Comparison of ENCODE assay signal across 13 mouse cellular contexts in genomic region chr11:58011813-58012212, GRCm38 (mm10). TPM values are rescaled to one million over a fixed set of nuclear protein-coding genes. Genes with fewer than 3 reads are reported as not detected.
DNase-seq lines count a peak whose midpoint lies in the region; ATAC-seq and TF ChIP-seq lines count a peak whose summit lies in the region.
"Had no signal": no experiment of that assay in that cellular context is flagged by ENCODE, and none has a peak within 500 bp of the region (broad histone marks: within the 10 kb centered on the region; RNA-seq: fewer than 3 reads in every experiment).

No protein-coding gene starts in this region.

- H3K9me3 ChIP-seq in heart, postnatal 0 days (replicated peaks; ENCODE audit: control insufficient read depth, low read length): no peaks in the 10 kb centered on the region
- H3K9me3 ChIP-seq in midbrain, embryonic 13.5 days: no peaks in the 10 kb centered on the region
- no peaks in the 10 kb centered on the region for H3K9me3 ChIP-seq in midbrain, embryonic 15.5 days
- no peaks in the 10 kb centered on the region for H3K9me3 ChIP-seq in limb, embryonic 13.5 days
- no peaks in the 10 kb centered on the region for H3K9me3 ChIP-seq in stomach, embryonic 16.5 days (replicated peaks; ENCODE audit: control insufficient read depth, low read length)

- 0 out of 2 replicates have a peak overlapping the region, but pooled peaks have one; percentile 4 for H3K9ac ChIP-seq in heart, postnatal 0 days (replicated peaks; ENCODE audit: low read depth, low read length)
- H3K9ac ChIP-seq in midbrain, embryonic 13.5 days (replicated peaks): no peak overlapping the region
- no peak overlapping the region for H3K9ac ChIP-seq in midbrain, embryonic 15.5 days
- H3K9ac ChIP-seq in limb, embryonic 13.5 days: no peak overlapping the region
- no peak overlapping the region for H3K9ac ChIP-seq in stomach, embryonic 16.5 days (ENCODE audit: low read length)

- 70% methylated on average over 4 of the region's 4 CpGs for WGBS in heart, postnatal 0 days
- 82% methylated on average over 4 of the region's 4 CpGs for WGBS in midbrain, embryonic 13.5 days
- 80% methylated on average over 4 of the region's 4 CpGs for WGBS in midbrain, embryonic 15.5 days
- WGBS in limb, embryonic 13.5 days: 76% methylated on average over 4 of the region's 4 CpGs
- 66% methylated on average over 4 of the region's 4 CpGs for WGBS in stomach, embryonic 16.5 days

- no peak overlapping the region for H3K27ac ChIP-seq in heart, postnatal 0 days (ENCODE audit: low read depth)
- H3K27ac ChIP-seq in midbrain, embryonic 13.5 days: no peak overlapping the region
- H3K27ac ChIP-seq in midbrain, embryonic 15.5 days: no peak overlapping the region
- no peak overlapping the region for H3K27ac ChIP-seq in limb, embryonic 13.5 days
- H3K27ac ChIP-seq in stomach, embryonic 16.5 days (ENCODE audit: low read length): no peak overlapping the region
- H3K27ac ChIP-seq: left cerebral cortex, adult 2 months had no signal

- no peak for DNase-seq in heart, postnatal 0 days (ENCODE audit: low spot score)
- DNase-seq in heart, postnatal 10 days: no peak
- DNase-seq in layer of hippocampus, postnatal 14 days (ENCODE audit: low spot score in 2 of 2): no peak
- DNase-seq: embryo, embryonic 11 days; heart, adult 2 months; kidney, adult 9 months; lung, postnatal 36 days had no signal

- peaks cover 21% of the 10 kb centered on the region for H3K4me1 ChIP-seq in heart, postnatal 0 days (ENCODE audit: control insufficient read depth, insufficient read depth)
- H3K4me1 ChIP-seq in midbrain, embryonic 13.5 days (replicated peaks): peaks cover 39% of the 10 kb centered on the region
- peaks cover 36% of the 10 kb centered on the region for H3K4me1 ChIP-seq in midbrain, embryonic 15.5 days
- peaks cover 61% of the 10 kb centered on the region for H3K4me1 ChIP-seq in limb, embryonic 13.5 days
- peaks cover 46% of the 10 kb centered on the region for H3K4me1 ChIP-seq in stomach, embryonic 16.5 days (ENCODE audit: control insufficient read depth, insufficient read depth, low read length)

- H3K4me2 ChIP-seq in heart, postnatal 0 days (ENCODE audit: low read depth, low read length): peak overlapping the region; percentile 93; the same call in 1 of the 2 replicates
- 0 out of 2 replicates have a peak overlapping the region, but pooled peaks have one; percentile 3 for H3K4me2 ChIP-seq in midbrain, embryonic 13.5 days (replicated peaks)
- H3K4me2 ChIP-seq in midbrain, embryonic 15.5 days: no peak overlapping the region
- H3K4me2 ChIP-seq in limb, embryonic 13.5 days (replicated peaks): peak overlapping the region; percentile 89; the same call in 1 of the 2 replicates
- peak overlapping the region; percentile 91; the same call in 1 of the 2 replicates for H3K4me2 ChIP-seq in stomach, embryonic 16.5 days (ENCODE audit: low read depth, low read length)

- H3K36me3 ChIP-seq in heart, postnatal 0 days (replicated peaks; ENCODE audit: control insufficient read depth, insufficient read depth, low read length): no peaks in the 10 kb centered on the region
- no peaks in the 10 kb centered on the region for H3K36me3 ChIP-seq in midbrain, embryonic 13.5 days
- H3K36me3 ChIP-seq in midbrain, embryonic 15.5 days (replicated peaks): no peaks in the 10 kb centered on the region
- H3K36me3 ChIP-seq in limb, embryonic 13.5 days: no peaks in the 10 kb centered on the region
- no peaks in the 10 kb centered on the region for H3K36me3 ChIP-seq in stomach, embryonic 16.5 days (ENCODE audit: control insufficient read depth, insufficient read depth, low read length)

- H3K27me3 ChIP-seq in heart, postnatal 0 days (ENCODE audit: control insufficient read depth, insufficient read depth, low read length): no peaks in the 10 kb centered on the region
- no peaks in the 10 kb centered on the region for H3K27me3 ChIP-seq in midbrain, embryonic 13.5 days
- H3K27me3 ChIP-seq in midbrain, embryonic 15.5 days (replicated peaks): no peaks in the 10 kb centered on the region
- H3K27me3 ChIP-seq in limb, embryonic 13.5 days: no peaks in the 10 kb centered on the region
- no peaks in the 10 kb centered on the region for H3K27me3 ChIP-seq in stomach, embryonic 16.5 days (ENCODE audit: control insufficient read depth, insufficient read depth, low read length)

- TF ChIP-seq EP300 in heart, postnatal 0 days (IDR thresholded peaks at IDR 0.05; ENCODE audit: low read depth): no peak

- TF ChIP-seq CTCF in heart, postnatal 0 days (IDR thresholded peaks at IDR 0.05; ENCODE audit: low read depth): no peak

- intact Hi-C loops in heart, postnatal 10 days (cut with DNase I): loop anchor here (2.0 kb wide), 2 partner anchors 49 to 93 kb away; partner anchors contain the start of gene Cnot8

- no peak overlapping the region for H3K4me3 ChIP-seq in heart, postnatal 0 days (ENCODE audit: low read depth, low read length)
- H3K4me3 ChIP-seq in midbrain, embryonic 13.5 days (replicated peaks): no peak overlapping the region
- H3K4me3 ChIP-seq in midbrain, embryonic 15.5 days: no peak overlapping the region
- 0 out of 2 replicates have a peak overlapping the region, but pooled peaks have one; percentile 99 for H3K4me3 ChIP-seq in limb, embryonic 13.5 days
- no peak overlapping the region for H3K4me3 ChIP-seq in stomach, embryonic 16.5 days (replicated peaks; ENCODE audit: low read length)
- H3K4me3 ChIP-seq: left cerebral cortex, adult 2 months had no signal

- no peak for ATAC-seq in heart, postnatal 0 days (ENCODE audit: insufficient read depth, low read depth)
- ATAC-seq in midbrain, embryonic 13.5 days: no peak
- no peak for ATAC-seq in midbrain, embryonic 15.5 days (replicated peaks)
- ATAC-seq in limb, embryonic 13.5 days (ENCODE audit: low FRiP score, low read depth): no peak
- ATAC-seq in stomach, embryonic 16.5 days (ENCODE audit: insufficient read depth, low FRiP score): no peak
- ATAC-seq in erythroid progenitor cell, adult 5-6 weeks (replicated peaks; ENCODE audit: low FRiP score, poor library complexity, severe bottlenecking): no peak

RNA-seq across cellular contexts. Expression of gene Larp1, which starts 2.9 kb away (rescaled TPM):
- total RNA-seq in heart, postnatal 0 days (2014; rRNA removed; ENCODE audit: low replicate concordance): 18.2 and 21.8 TPM in 2 replicates
- 6.7 and 8.3 TPM in 2 replicates for polyA plus RNA-seq in heart, postnatal 0 days (2015; fragmentation: Nextera tagmentation; extraction: Ambion mirVana)
- total RNA-seq in heart, postnatal 10 days (2021): 10 to 100 TPM; 57.8 to 61.3 TPM
- 15.8 TPM in 2 replicates for polyA plus RNA-seq in midbrain, embryonic 13.5 days (2015; fragmentation: Nextera tagmentation; extraction: Ambion mirVana)
- 22.1 and 22.8 TPM in 2 replicates for polyA plus RNA-seq in midbrain, embryonic 15.5 days (2015; fragmentation: Nextera tagmentation; extraction: Ambion mirVana)
- polyA plus RNA-seq in limb, embryonic 13.5 days (2015; fragmentation: Nextera tagmentation; extraction: Ambion mirVana): 17.7 and 18.2 TPM in 2 replicates
- polyA plus RNA-seq in stomach, embryonic 16.5 days (2015; fragmentation: Nextera tagmentation; extraction: Ambion mirVana): 21.8 and 22.9 TPM in 2 replicates
- 32.4 and 35.6 TPM in 2 replicates for total RNA-seq in erythroid progenitor cell, adult 5-6 weeks (2015; ENCODE audit: low replicate concordance)
- total RNA-seq in erythroid progenitor cell, adult 5-6 weeks (2017; ENCODE audit: low replicate concordance): 25.1 and 33.9 TPM in 2 replicates
- 10 to 100 TPM; 86.6 to 93.6 TPM for total RNA-seq in layer of hippocampus, postnatal 14 days (2021)
